Mouse (Mus musculus): Measurements from ENCODE around the gene Gas8.
"Not testable (repeated sequence)": the region's sequence is repeated elsewhere in the genome, so short reads cannot be mapped to it uniquely, and the experiment has no call there.

Gas8 gene

DNA sequence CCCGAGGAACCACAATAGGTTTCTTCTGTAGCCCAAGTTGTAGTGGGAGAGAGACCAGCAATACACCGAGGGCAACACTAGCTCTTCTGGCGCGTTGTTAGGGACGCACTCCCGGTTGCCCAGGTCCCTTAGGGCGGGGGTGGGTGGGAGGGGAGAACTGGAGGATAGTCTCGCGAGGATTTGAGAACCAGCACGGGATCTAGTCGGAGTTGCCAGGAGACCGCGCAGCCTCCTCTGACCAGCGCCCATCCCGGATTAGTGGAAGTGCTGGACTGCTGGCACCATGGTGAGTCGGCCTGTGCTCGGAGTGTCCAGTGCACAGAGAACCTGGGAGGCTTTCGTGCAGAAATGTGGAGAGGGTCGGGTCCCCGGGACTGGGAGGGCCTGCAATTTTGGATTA, at the start of gene Gas8:
Gene Gas8 (plus strand): TSS at position 168 of the 400 bp plus-strand sequence.
- DNase-seq (ENCODE audit: low spot score), result peak; percentile 98

DNA sequence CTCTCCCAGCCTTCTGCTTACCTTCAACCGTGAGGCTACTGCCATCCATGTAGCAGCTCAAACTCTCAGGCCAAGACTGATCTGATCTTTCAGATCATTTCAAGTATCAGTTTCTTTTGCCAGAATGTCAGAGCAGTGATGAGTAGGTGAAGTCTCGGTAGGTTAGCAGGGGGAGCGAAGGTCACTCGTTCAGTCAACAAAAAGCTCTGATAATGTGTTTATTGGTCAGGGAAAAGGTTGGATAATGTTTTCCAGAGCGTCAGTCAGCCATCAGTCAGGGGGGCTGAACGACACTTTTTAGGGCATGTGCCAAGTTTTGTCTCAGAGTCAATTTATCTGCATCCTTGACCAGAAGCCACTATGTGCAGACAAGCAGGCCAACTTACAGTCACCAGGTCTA, 45.6 kb upstream of the Gas8 start:
- not testable (repeated sequence) for DNase-seq (ENCODE audit: low spot score)

DNA sequence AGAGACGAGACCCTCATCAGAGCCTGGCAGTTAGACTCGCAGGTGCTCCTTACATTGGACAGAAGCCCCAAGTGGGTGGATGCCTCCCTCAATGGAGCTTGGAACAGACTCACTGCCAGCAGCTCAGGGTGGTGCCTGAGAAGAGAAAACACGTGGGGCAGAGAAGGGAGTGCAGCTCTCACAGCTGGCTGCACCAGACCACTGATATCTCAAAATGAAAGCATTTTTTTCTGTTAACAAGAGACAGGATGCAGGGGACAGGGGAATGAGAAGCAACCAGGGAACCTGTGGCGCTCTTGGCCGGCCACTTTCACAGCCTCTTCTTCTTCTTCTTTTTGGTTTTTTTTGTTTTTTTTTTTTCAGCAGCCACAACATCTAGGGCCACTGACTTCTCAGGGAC, 44.1 kb upstream of the Gas8 start:
- DNase-seq (ENCODE audit: low spot score), result not testable (repeated sequence)

DNA sequence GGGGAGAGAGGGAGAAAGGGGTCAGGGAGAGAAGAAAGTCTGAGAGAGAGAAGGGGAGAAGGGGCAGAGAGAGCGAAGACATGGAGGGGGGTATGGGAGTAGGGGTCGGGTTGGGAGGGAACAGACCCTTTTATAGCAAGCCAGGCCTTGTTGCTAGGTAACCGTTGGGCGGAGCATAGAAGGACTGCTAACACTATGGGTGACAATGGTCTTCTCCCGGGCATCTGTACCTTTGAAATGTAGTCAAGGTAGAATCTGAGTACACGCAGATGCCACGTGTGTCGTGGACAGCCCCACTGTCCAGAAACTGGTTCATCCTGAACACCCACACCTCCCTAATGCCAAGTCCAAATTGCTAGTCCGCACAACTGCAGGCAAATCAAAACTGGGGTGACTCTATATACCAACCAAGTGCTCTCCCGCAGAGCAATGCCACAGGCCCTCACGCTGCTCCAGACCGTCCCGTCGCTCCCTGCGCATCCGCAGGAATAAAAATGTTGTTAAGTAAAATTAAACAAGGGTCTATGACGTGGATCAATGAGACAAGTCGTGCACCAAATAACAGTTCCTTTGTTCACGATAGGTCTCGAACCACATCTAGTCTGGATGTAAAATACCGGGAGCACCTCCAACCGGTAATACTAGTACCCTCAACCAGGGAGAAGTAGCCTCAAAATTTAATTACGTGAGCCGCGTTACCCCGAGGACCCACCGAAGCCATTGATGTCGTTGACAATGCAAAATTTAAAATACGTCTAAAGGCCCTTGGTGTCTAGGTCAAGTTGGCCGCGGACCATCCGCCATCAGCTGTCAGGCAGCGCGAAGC, 41.5 kb upstream of the Gas8 start:
- DNase-seq (ENCODE audit: low spot score), result peak; percentile 41

DNA sequence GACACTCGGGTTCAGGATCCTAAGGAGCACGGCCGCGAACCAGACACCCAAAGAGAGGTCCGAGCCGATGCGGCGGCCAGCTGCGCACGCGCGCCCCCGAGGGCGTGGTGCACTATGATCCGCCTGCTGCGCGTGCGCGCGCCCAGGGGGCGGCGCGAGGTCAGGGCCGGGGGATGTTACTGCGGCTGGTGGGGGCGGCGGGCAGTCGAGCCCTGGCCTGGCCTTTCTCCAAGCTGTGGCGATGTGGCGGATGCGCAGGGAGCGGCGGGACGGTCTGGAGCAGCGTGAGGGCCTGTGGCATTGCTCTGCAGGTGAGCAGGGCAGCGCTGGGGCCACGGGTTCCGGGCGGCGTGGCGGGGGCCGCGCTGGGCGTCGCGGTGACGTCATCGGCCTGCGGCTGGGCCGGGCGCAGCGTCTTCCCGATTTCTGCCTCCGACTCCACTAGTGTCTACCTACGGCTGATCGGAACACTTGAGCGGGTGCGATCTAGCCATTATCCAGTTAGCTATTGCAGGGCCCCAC, 40.8 kb upstream of the Gas8 start, which contains the start of gene Afg3l1:
Gene Afg3l1 (plus strand): TSS at position 167 of the 522 bp plus-strand sequence.
- DNase-seq (ENCODE audit: low spot score), result peak; percentile 93

DNA sequence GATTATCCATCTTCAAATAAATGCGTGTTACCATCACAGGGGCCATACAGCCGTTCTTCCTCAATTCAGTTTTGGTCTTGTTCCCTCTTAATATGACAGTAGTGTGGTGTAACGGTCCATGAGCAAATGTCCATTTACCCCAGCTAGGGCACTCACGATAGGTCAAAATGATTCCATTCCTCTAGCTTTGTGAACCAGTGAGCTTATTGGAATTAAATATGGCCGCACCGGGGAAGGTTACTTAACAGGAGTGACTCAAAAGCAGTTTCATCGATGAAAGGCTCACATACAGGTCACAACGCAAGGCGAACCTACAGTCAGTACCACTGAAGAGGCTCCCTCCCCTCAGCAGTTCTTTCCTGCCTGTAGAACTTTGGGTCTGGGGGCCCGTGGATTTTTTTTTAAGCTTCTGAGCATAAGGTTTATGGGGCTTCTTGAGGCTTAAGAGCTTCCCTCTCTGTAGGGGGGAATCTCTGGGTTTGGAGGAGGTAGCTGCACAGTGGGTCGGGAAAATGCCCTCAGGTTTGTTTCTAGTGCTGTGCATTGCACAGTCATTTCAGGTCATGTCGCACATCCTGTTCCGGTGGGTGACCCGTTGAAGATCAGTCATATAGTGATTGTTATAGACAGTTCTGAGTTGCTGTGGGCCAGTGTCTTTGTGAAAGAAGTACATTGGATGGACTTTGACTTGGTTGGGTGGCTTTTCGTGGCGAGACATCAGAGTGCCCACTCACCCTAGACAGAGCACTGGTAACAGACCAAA, 40.0 kb upstream of the Gas8 start:
- DNase-seq (ENCODE audit: low spot score), result peak; percentile 43

DNA sequence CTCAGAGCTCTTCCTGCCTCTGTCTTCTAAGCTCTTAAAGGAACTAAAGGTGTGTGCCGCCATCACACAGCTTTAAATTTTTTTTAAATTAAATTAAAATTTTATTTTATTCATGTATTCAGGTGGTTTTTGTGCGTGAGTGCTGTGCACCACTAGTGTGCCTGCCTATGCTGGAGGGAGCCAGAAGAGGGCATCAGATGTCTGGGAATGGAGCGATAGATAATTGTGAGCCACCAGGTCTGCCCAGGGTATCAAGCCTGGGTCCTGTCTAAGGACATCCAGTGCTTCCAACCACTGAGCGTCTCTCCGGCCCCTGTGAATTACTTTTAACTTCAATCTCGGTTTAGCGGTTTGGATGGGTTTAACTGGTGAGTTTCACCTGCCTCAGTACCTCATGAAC, 36.0 kb upstream of the Gas8 start:
- DNase-seq (ENCODE audit: low spot score), result peak; percentile 22

DNA sequence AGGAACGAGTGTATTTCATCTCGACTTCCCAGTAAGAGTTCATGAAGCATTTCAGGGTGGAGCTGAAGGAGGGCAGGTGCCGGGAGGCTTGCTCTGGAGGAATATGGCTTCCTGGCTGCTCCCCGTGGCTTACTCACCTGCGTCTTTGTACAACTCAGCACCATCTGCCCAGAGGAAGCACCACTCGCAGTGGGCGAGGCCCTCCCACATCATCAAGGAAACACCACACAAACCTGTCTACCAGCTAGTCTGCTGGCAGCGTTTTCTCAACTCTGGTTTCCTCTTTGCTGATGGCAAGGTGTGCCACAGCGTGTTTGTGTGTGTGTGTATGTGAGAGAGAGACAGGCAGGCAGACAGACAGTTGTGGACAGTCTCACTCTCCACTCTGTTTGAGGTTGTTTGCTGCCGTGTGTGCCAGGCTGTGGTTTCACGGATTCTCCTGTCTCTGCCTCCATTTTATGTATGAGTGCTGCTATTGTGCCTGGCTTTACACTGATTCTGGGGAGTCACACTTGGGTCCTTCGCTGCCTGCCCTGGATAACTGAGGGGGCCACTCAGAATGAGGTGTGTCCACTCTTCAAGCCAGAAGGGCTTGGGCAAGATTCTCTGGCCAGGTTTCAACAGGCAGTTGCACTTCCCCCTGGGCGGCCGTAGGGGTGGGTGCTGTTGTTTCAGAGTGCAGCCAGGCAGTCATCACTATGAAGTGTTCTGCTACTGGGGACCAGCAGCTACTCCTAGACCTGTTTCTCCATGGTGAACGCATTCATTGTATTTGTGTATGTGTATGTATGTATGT, 27.2 kb upstream of the Gas8 start:
- no peak for DNase-seq (ENCODE audit: low spot score)

DNA sequence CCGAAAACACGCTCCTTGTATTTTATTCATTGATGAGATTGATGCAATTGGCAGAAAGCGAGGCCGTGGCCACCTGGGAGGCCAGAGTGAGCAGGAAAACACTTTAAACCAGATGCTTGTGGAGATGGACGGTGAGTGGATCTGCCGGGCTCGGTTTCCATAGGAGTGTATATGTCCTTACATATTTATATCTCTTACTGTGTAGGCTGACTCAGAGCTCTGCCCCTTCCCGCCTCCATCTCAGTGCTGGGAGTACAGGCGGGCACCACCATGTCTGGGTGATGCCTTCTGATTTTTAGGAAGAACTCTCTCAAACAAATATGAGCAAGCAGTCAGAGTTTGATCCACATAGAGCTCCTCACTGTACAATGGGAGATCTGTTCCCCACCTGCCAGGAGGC, 25.7 kb upstream of the Gas8 start:
- no peak for DNase-seq (ENCODE audit: low spot score)

DNA sequence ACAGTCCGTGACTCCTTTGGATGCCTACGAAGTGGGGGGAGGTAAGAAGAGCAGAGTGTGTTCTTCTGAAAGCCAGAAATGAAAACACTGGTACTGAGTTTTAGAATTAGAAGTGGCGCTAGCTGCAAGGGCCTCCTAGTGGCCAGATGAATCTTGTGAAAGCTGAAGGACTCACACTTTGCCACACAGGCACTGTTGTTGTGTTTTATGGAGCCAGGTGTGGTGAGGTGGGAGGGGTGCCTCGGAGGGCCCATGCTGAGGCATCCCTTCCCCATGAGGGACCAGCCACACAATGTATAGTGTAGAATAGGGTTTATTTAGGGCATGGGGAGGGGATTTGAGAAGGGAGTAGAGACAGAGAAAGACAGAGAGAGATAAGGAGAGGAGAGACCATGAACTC, 20.9 kb upstream of the Gas8 start:
- DNase-seq (ENCODE audit: low spot score), result no peak

DNA sequence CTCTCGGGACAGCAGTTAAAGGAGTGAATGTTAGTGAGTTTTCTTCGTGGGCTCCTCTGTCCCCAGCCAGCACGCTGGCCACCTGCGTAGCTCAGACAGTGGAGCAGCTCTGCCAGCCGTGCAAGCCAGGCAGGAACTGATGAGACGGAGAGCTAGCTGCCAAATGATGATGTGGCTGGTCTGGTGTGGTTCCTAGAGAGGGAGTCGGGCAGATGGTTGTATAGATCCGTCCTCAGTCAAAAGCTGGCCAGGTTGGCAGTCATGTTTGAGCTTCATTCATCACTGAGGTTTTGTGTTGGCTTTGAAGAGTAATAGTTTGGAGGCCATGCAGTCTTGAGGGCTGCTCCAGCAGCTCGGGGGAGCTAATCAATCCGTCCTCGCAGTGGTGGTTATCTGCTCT, 19.7 kb upstream of the Gas8 start:
- no peak for DNase-seq (ENCODE audit: low spot score)

DNA sequence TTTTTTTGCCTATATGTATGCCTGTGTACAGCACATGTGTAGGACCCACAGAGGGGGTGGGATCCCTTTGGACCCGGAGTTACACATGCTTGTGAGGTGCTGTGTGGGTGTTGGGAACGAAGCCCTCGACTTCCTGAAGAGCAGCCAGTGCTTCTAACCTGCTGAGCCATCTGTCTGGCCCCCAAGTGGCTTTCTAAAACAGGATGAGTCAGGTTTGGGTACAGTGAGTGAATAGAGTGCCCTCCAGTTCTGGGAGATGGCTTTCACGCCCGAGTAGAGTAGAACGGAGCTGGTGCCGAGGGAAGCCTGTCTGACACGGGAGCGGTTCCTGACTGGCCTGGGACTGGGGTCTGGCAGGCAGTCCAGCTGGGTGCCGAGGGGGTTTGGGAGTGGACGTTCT, 19.1 kb upstream of the Gas8 start:
- no peak for DNase-seq (ENCODE audit: low spot score)

DNA sequence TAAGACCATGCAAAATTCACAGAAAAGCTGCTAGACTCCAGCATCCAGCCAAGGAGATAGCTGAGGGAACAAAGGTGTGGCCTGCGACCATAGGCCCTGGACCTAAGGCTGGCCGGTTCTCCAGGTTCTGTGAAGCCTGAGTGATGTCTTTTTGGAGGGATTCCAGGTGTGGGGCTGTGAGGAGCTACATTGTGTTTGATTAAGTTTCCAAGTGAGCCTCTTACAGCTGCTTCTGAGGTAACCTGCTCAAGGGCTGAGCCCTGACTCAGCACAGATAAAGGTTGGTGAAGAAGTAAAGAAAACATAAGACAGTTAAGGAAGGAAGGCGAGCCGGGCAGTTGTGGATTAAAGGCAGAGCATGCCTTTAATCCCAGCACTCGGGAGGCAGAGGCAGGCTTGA, 16.4 kb upstream of the Gas8 start:
- DNase-seq (ENCODE audit: low spot score), result no peak

DNA sequence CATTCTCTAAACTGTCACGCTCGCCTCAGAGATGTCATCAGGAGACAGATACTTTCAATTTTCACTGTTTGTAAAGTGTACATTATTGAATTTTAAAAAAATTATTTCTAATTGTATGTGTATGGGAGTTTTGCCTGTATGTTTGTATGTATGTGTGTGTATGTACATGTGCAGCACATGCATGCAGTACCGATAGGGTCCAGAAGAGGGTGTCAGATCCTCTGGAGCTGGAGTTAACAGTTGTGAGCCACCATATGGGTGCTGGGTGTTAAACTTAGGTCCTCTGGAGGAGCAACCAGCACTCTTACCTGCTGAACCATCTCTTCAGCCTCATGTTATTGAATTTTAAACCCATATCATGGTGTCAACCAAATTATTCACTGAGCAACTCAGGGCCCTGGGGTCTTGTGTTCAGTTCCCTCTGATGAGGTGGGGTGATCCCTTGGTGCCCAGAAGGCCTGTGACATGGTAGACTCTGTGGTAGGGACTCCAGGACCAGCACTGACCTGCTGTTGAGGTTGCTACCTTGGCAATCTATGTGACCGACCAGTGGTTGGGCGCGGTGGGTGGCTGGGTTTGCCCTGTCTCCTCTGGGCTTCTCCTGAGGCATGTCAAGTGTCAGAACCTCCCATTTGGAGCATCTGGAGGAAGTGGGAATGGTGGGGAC, 14.7 kb upstream of the Gas8 start:
- peak; percentile 16 for DNase-seq (ENCODE audit: low spot score)

DNA sequence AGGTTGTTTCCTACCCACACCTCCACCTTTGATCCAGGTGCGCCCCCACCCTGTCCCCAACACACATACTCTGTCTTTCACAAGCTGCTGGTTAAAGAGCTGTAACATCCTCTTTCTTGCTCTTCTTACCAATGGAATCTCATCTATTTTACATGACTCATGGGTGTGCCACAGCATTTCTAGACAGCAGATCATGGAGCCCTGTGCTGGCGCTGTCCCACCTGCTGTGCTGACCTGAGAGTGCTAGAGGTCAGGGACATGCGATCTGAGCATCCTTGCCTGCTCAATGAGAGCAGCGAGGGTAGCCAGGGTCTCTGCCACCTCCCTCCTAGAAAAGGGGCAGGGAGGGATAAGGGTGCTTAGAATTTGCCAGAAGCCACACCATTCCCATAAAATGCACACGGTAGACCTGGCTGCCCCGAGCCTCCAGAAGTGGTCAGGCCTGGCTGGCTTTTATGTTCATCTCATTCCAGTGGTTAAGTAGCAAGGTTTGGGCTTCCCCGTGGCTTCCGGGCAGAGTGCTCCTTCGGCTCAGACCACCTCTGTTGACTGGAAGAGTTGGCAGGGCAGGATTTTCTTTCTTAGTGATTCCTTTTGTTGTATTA, 13.9 kb upstream of the Gas8 start:
- no peak for DNase-seq (ENCODE audit: low spot score)

DNA sequence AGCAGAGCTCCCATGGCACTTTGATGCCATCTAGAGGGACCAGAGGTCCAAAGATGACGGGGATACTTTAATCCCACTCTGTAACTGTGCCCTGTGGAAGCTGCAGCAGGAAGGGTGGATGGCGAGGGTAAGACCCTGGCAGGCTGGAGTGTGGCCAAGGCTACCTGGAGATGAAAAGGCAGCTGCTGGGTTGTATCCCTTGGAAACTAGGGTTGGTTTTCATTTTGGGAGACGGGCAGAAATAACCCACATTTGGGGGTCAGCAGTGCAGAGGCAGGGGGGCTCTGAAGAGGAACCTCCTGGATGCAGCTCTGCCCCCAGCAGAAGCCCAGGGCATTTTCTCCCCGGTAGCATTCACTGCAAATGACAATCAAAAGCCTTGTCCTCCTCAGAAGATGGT, 13.4 kb upstream of the Gas8 start:
- no peak for DNase-seq (ENCODE audit: low spot score)

DNA sequence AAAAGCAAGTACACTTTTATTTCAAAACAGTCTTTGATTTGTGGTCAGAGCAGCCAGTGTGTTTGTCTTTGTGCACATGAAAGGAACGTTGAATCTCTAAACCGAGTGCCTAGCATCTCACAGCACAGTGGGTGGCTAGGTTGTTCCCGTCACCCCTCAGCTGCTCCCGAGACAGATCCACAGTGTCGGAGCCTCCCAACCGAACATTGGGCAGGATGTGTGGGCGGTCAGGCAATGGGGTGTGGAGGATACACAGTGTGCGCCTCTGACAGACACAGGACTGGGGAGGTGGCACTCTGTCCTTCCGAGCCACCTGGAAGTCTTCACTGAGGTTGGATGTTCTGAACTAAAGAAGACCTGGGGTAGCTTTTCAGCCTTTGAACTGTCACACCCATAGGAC, 12.9 kb upstream of the Gas8 start:
- no peak for DNase-seq (ENCODE audit: low spot score)

DNA sequence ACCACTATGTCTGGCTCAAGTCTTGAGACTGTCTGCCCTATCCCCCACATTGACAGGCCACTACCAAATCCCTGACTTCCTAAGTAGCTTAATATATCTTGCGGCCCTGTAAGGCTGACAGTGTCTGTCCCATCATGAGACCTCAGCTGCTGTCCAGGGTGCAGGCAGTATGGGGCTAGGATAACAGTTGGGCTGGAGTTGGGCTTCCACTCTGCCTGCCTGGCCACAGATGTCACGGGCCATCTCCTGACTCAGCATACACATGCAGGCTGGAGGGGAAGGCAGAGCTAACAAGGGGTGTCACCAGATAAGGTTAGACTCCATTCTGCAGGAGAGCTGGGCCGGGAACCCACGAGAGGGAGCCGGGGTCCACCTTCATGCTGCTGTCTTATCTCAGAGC, 11.5 kb upstream of the Gas8 start:
- no peak for DNase-seq (ENCODE audit: low spot score)

DNA sequence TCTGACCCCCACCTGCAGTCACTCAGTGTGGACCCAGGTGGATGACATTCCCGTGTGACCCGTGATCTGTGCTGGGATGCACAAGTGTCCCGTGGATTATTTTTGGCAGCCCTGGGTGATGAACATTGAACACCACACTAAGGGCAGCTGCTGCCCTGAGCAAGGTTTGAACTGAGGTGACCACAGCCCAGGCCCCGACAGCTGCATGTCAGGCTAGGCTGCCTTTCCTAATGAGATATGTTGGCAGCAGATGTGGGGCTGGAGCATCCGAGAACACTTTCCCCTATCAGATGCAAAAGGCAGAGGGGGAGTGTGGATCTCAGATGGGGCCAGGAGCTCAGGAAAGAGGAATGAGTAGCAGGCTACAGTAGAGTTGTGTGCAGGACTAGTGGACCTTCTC, 7.8 kb upstream of the Gas8 start:
- no peak for DNase-seq (ENCODE audit: low spot score)

DNA sequence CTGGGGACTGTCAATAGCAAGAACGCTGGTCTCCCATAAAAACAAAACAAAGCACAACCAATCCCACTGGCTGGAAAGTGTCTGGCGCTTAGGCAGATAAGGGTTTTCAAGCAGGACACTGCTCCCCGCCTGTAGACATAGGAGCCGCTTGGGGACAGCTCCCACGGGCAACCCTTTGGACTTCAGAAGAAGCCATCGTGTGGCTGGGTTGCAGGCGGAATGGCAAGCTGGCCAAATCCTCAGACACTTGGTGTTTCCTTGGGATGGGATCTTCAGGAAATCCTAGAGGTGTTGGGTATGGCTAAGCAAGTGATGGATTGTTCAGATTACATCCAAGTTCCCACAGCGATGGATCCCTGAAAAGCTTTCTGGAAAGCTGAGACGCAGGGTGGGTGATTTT, 4.5 kb upstream of the Gas8 start:
- DNase-seq (ENCODE audit: low spot score), result peak; percentile 22

DNA sequence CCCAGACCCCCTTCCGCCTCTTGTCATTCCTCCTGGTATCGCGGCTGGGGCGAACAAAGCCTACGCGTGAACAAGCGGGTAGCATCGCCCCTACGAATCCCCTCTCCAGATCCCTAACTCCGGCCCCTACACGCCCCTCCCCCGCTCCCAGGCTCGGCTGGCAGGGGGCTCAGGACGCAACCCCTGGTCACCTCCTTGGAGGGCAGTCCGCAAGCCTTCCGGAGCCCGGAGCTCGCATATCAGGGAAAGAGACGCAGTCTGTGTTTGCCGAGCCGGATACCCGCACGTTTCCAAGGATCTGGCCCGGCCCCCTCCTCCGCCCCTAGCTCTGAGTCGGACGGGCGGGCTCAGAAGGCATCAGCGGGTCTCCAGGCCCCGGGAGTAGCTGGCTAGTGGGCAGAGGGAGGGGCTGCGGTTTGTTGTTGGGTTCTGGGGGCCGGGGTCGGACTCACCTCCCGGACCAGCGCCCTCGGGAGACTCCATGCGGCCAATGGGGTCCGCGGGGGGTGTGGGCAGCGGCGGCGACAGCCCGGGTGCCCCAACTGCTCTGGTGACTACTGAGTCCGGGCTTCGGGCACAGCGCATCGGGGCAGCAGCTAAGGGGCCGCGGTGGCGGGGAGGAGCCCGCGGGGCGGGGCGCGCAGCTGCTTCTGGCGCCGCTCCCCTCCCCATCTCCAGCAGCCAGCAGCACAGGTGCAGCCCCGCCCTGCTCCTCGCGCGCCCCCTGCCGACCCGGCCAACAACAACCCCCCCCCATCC, 3.7 kb upstream of the Gas8 start, which contains the start of gene Dbndd1:
Gene Dbndd1 (minus strand): TSS at position 683 of the 759 bp plus-strand sequence.
- peak; percentile 80 for DNase-seq (ENCODE audit: low spot score)
